ENCODE assay signal across 1 mouse cellular context in the genomic region with DNA sequence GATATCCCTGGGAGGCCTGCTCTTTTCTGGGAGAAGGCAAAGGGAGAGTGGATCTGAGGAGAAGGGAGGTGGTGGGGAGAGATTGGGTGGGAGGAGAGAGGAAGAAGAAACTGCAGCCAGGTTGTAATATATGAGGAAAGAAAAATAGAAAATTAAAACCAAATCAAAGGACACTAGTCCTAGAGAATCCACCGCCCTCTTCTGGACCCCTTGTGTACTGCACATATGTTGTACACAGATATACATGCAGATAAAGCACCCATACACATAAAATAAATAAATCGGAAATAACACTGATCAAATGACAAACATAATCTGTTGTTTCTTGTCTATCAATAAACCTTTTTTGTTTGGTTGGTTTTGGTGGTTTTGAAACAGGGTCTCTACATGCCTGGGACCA.
A peak's percentile ranks its signal among the peaks of the same experiment; 100 is the strongest.
TF ChIP-seq lines count a peak whose summit lies in the region.

No protein-coding gene starts in this region.

TF ChIP-seq in MEL, 35 proteins besides CTCF, POLR2A, EP300 and RAD21:
- no peak for TF ChIP-seq NELFE (IDR thresholded peaks at IDR 0.05; ENCODE audit: low read depth, low read length)
- TF ChIP-seq MEF2A (IDR thresholded peaks at IDR 0.05; ENCODE audit: extremely low read depth, insufficient replicate concordance, low read depth, low read length, poor library complexity, severe bottlenecking) = no peak
- no peak for TF ChIP-seq ZKSCAN1 (IDR thresholded peaks at IDR 0.05; ENCODE audit: low read depth, low read length)
- TF ChIP-seq USF1 (IDR thresholded peaks at IDR 0.05; ENCODE audit: low read depth, low read length) = no peak
- no peak for TF ChIP-seq ZNF384 (IDR thresholded peaks at IDR 0.05; ENCODE audit: low read depth, low read length)
- no peak for TF ChIP-seq POLR2AphosphoS2 (IDR thresholded peaks at IDR 0.05; ENCODE audit: low read length)
- TF ChIP-seq GABPA (IDR thresholded peaks at IDR 0.05; ENCODE audit: low read depth, low read length) = no peak
- no peak for TF ChIP-seq TBP (IDR thresholded peaks at IDR 0.05; ENCODE audit: low read depth, low read length)
- TF ChIP-seq MXI1 (IDR thresholded peaks at IDR 0.05; ENCODE audit: low read depth, low read length) = no peak
- TF ChIP-seq GATA1 (IDR thresholded peaks at IDR 0.05; ENCODE audit: low read depth, low read length) = peak; percentile 34; the same call in 1 of the 2 replicates
- no peak for TF ChIP-seq HCFC1 (IDR thresholded peaks at IDR 0.05; ENCODE audit: low read depth, low read length)
- no peak for TF ChIP-seq TAL1 (IDR thresholded peaks at IDR 0.05; ENCODE audit: low read length)
- TF ChIP-seq RCOR1 (IDR thresholded peaks at IDR 0.05; ENCODE audit: low read depth, low read length) = no peak
- no peak for TF ChIP-seq SIN3A (IDR thresholded peaks at IDR 0.05; ENCODE audit: low read length)
- TF ChIP-seq CHD2 (IDR thresholded peaks at IDR 0.05; ENCODE audit: low read length) = no peak
- TF ChIP-seq SMC3 (IDR thresholded peaks at IDR 0.05; ENCODE audit: low read depth, low read length) = peak; percentile 46
- TF ChIP-seq TCF12 (IDR thresholded peaks at IDR 0.05; ENCODE audit: low read depth, low read length) = 0 out of 2 replicates have a peak, but pooled peaks have one; percentile 5
- TF ChIP-seq ZMIZ1 (IDR thresholded peaks at IDR 0.05; ENCODE audit: low read depth, low read length) = no peak
